Mouse (Mus musculus): ENCODE measurements at regions not wholly inside any gene's neighbourhood (a gene's known extent, or its start where the extent isn't known, plus 50 kb on each side); places are given as distances from the start of the nearest gene placed in this dataset.
A peak's percentile ranks its signal among the peaks of the same experiment; 100 is the strongest.

DNA sequence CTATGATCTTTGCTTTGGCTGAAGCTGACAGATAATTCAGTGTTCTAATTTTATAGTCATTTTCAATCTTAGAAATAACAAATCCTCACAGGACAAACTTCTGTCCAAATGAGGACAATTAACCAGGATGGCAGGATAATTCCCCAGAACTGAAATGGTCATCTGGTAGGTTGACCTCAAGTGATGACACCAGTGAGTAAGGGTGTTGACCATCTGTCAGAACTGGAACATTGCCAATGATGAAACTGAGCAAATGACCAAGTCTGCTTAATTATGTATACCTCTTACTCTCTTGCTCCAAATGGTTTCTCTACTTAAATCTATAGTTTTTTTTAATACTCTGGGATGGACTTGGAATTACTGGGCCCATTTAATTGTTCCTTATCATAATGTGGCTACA is 1336.9 kb upstream of the Tenm3 start:
- H3K27me3 ChIP-seq (ENCODE audit: control insufficient read depth, insufficient read depth, low read length) = no peaks in the 10 kb centered on the region
- no peak for ATAC-seq (ENCODE audit: insufficient read depth, low FRiP score, low TSS enrichment)
- no peak overlapping the region for H3K4me2 ChIP-seq (ENCODE audit: low read depth)
- H3K4me1 ChIP-seq (ENCODE audit: control insufficient read depth, insufficient read depth, low read length) = no peaks in the 10 kb centered on the region
- H3K27ac ChIP-seq (ENCODE audit: low read depth, low read length) = no peak overlapping the region
- DNase-seq (ENCODE audit: low spot score) = no peak
- no peak overlapping the region for H3K9ac ChIP-seq (ENCODE audit: low read length)
- H3K36me3 ChIP-seq (ENCODE audit: control insufficient read depth, insufficient read depth, low read length) = no peaks in the 10 kb centered on the region
- no peaks in the 10 kb centered on the region for H3K9me3 ChIP-seq (ENCODE audit: control insufficient read depth, low read length)
- H3K4me3 ChIP-seq (ENCODE audit: low read depth, low read length) = no peak overlapping the region

DNA sequence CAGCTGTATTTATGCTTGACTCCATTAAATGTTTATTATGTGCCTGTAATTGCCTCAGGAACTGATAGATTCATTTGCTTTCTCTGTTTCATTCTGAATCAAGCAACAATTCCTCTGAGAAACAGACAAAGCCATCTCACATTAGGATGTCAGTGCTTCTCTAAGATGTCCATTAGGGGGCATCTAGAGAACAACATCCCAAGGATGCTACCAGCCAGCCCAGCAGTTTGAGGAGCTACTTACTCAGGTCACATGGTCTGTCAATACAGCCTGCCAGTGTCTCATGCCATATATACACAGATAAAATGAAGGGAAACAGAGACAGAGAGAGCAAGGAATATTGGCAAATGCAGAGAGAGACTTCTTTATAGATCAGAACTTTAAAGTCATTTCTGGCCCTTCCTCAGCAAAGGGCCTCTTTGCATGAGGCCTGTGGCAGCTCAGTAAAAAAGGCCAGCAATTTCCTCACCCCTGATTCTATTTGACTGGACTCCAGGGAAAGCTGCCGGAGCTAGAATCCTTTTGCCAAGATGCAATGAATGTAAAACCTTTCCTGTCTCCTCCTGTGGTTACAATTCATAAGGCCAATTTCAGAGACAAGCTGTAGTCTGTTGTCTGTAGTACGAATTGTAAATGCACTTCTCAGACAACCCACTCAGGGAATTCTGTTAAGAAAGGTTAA is 1321.2 kb upstream of the Tenm3 start:
- no peak overlapping the region for H3K4me2 ChIP-seq (ENCODE audit: low read depth)
- WGBS = 67% methylated on average over 2 of the region's 2 CpGs
- H3K27ac ChIP-seq (ENCODE audit: low read depth, low read length) = no peak overlapping the region
- H3K4me3 ChIP-seq (ENCODE audit: low read depth, low read length) = no peak overlapping the region
- no peaks in the 10 kb centered on the region for H3K4me1 ChIP-seq (ENCODE audit: control insufficient read depth, insufficient read depth, low read length)
- ATAC-seq (ENCODE audit: insufficient read depth, low FRiP score, low TSS enrichment) (peak; percentile 71), DNase-seq (ENCODE audit: low spot score) (peak; percentile 20)
- H3K9me3 ChIP-seq (ENCODE audit: control insufficient read depth, low read length) = no peaks in the 10 kb centered on the region
- no peaks in the 10 kb centered on the region for H3K36me3 ChIP-seq (ENCODE audit: control insufficient read depth, insufficient read depth, low read length)
- H3K9ac ChIP-seq (ENCODE audit: low read length) = no peak overlapping the region
- H3K27me3 ChIP-seq (ENCODE audit: control insufficient read depth, insufficient read depth, low read length) = no peaks in the 10 kb centered on the region

DNA sequence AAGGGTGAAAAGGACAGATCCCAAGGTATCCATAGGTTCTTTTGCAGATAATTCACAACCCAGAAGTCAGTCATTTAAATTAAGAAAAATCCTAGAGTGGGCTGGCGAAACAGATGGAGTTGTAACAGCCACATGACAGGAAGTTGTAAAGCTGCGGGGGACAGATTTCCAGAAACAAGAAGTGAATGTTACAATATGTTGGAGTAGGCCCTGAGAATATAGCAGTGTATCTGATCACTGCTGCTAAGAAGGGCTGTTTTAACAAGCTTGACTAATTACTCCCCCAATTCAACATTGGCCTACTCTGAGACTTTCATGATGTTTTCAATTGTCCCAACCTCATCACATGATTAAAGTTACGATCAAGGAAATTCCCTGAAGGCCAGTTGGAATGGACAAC is 1317.3 kb upstream of the Tenm3 start:
- no peaks in the 10 kb centered on the region for H3K9me3 ChIP-seq (ENCODE audit: control insufficient read depth, low read length)
- no peak for ATAC-seq (ENCODE audit: insufficient read depth, low FRiP score, low TSS enrichment)
- no peak overlapping the region for H3K4me3 ChIP-seq (ENCODE audit: low read depth, low read length)
- no peaks in the 10 kb centered on the region for H3K27me3 ChIP-seq (ENCODE audit: control insufficient read depth, insufficient read depth, low read length)
- WGBS = 74% methylated on average over 3 of the region's 3 CpGs
- no peak overlapping the region for H3K27ac ChIP-seq (ENCODE audit: low read depth, low read length)
- H3K36me3 ChIP-seq (ENCODE audit: control insufficient read depth, insufficient read depth, low read length) = no peaks in the 10 kb centered on the region
- H3K4me1 ChIP-seq (ENCODE audit: control insufficient read depth, insufficient read depth, low read length) = no peaks in the 10 kb centered on the region
- DNase-seq (ENCODE audit: low spot score) = no peak
- H3K4me2 ChIP-seq (ENCODE audit: low read depth) = no peak overlapping the region
- no peak overlapping the region for H3K9ac ChIP-seq (ENCODE audit: low read length)

DNA sequence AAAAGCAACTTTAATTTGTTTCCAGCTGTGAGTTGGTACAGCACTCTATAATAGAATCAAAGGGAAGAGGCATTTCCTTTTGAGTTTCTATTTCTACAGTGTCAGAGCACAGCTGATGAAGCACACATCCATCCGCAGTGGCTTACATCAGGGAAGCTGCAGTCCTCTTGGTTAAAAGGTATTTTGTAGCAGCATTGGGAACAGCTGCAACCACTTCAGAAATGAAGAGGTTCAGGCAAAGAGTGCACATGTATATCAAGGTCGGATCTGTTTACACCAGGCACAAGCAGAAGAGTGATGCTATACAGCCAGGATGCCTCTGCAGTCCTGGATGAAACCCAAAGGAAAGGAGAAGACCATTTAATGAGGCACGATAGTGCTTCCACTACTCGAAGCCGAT is 1316.6 kb upstream of the Tenm3 start:
- Histone ChIP-seq H3K4me1 (ENCODE audit: control insufficient read depth, insufficient read depth, low read length) (no peaks in the 10 kb centered on the region), H3K27me3 (ENCODE audit: control insufficient read depth, insufficient read depth, low read length) (no peaks in the 10 kb centered on the region), H3K9me3 (ENCODE audit: control insufficient read depth, low read length) (no peaks in the 10 kb centered on the region), H3K27ac (ENCODE audit: low read depth, low read length) (no peak overlapping the region), H3K4me3 (ENCODE audit: low read depth, low read length) (no peak overlapping the region), H3K36me3 (ENCODE audit: control insufficient read depth, insufficient read depth, low read length) (no peaks in the 10 kb centered on the region), H3K9ac (ENCODE audit: low read length) (no peak overlapping the region), H3K4me2 (ENCODE audit: low read depth) (no peak overlapping the region)
- 77% methylated on average over 5 of the region's 5 CpGs for WGBS
- DNase-seq (ENCODE audit: low spot score) (peak; percentile 17), ATAC-seq (ENCODE audit: insufficient read depth, low FRiP score, low TSS enrichment) (no peak)

DNA sequence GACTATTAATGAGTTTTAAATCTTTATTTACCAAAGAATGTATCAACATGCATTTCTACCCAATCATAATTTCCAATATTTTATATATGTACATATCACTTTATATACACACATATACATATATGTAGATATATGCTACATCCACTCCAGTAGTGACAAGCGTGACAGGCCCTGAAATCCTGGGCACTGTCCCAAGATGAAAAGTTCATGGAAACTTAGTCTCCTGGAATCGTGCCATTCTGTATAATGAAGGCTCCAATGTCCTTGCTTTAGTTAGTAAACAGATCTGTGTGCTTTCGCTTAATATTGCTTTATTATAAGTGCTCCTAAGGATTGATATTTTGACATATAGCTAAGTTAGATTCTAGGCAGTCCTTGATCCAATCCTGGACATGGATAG is 1296.1 kb upstream of the Tenm3 start:
- DNase-seq (ENCODE audit: low spot score) = no peak
- H3K9ac ChIP-seq (ENCODE audit: low read length) = no peak overlapping the region
- H3K4me2 ChIP-seq (ENCODE audit: low read depth) = no peak overlapping the region
- no peak overlapping the region for H3K4me3 ChIP-seq (ENCODE audit: low read depth, low read length)
- H3K9me3 ChIP-seq (ENCODE audit: control insufficient read depth, low read length) = no peaks in the 10 kb centered on the region
- no peaks in the 10 kb centered on the region for H3K4me1 ChIP-seq (ENCODE audit: control insufficient read depth, insufficient read depth, low read length)
- no peak for ATAC-seq (ENCODE audit: insufficient read depth, low FRiP score, low TSS enrichment)
- H3K27ac ChIP-seq (ENCODE audit: low read depth, low read length) = no peak overlapping the region
- no peaks in the 10 kb centered on the region for H3K27me3 ChIP-seq (ENCODE audit: control insufficient read depth, insufficient read depth, low read length)
- no peaks in the 10 kb centered on the region for H3K36me3 ChIP-seq (ENCODE audit: control insufficient read depth, insufficient read depth, low read length)
- 95% methylated on average over 3 of the region's 3 CpGs for WGBS

DNA sequence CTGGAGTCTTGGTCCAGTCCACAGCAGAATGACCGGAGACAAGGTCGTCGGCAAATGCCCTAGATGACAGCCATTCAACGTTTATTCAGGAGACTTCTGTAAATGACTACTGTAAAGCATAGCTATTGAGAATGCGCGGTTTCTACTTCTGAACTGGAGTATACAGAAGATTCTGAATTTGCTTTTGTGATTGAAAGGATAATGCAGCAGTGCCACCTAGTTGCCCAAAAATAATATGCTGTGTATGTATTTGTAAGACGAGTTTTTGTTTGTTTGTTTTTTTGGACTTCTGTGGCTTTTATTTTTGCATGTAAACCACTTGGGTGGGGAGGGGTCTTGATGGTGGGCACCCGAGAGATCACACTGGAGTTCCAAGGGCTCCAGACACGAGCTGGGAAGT is 1276.3 kb upstream of the Tenm3 start:
- Histone ChIP-seq H3K36me3 (ENCODE audit: control insufficient read depth, insufficient read depth, low read length) (no peaks in the 10 kb centered on the region), H3K9ac (ENCODE audit: low read length) (no peak overlapping the region), H3K9me3 (ENCODE audit: control insufficient read depth, low read length) (no peaks in the 10 kb centered on the region), H3K4me3 (ENCODE audit: low read depth, low read length) (no peak overlapping the region), H3K4me2 (ENCODE audit: low read depth) (no peak overlapping the region), H3K27me3 (ENCODE audit: control insufficient read depth, insufficient read depth, low read length) (no peaks in the 10 kb centered on the region), H3K4me1 (ENCODE audit: control insufficient read depth, insufficient read depth, low read length) (no peaks in the 10 kb centered on the region), H3K27ac (ENCODE audit: low read depth, low read length) (no peak overlapping the region)
- no peak for ATAC-seq (ENCODE audit: insufficient read depth, low FRiP score, low TSS enrichment)
- DNase-seq (ENCODE audit: low spot score) = no peak
- WGBS = 83% methylated on average over 9 of the region's 9 CpGs

DNA sequence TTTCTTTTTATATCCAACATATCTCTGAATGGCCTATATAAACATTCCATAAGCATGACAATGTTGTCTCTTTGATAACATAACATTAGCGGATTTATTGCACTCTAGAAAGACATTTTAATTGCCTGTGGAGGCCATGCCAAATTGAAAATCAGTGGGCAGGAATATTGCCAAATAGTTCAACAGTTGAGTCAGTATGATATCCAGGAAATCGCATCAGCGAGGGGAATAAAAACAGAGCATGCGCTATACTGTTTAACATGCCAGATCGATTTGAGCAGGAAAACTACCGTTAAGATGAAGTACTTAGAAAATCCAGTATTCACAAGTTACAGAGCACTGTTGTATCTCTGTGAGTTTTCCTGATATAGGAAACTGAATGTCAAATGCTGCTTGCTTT is 1238.6 kb upstream of the Tenm3 start:
- Histone ChIP-seq H3K4me1 (ENCODE audit: control insufficient read depth, insufficient read depth, low read length) (no peaks in the 10 kb centered on the region), H3K36me3 (ENCODE audit: control insufficient read depth, insufficient read depth, low read length) (no peaks in the 10 kb centered on the region), H3K4me2 (ENCODE audit: low read depth) (no peak overlapping the region), H3K27ac (ENCODE audit: low read depth, low read length) (no peak overlapping the region), H3K27me3 (ENCODE audit: control insufficient read depth, insufficient read depth, low read length) (no peaks in the 10 kb centered on the region), H3K4me3 (ENCODE audit: low read depth, low read length) (no peak overlapping the region), H3K9me3 (ENCODE audit: control insufficient read depth, low read length) (no peaks in the 10 kb centered on the region), H3K9ac (ENCODE audit: low read length) (no peak overlapping the region)
- 83% methylated on average over 6 of the region's 6 CpGs for WGBS
- ATAC-seq (ENCODE audit: insufficient read depth, low FRiP score, low TSS enrichment) = no peak
- no peak for DNase-seq (ENCODE audit: low spot score)

DNA sequence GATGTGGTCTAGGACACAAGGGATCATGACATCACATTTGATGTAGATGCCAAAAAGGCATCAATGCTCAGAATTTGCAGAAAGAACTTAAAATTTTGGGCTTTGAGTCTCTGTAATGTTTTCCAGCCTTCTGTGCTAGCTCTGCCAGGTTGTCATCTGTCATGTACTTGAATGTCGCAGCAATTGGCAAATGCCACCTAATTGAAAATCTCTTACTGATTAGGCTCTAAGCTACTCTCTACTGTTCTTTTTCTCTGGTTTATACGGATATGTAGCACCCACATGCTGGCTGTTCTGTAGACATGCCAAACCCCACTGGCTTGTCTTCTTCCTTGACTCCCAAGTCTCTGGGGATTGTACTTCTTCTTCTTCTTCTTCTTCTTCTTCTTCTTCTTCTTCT is 1193.3 kb upstream of the Tenm3 start:
- Histone ChIP-seq H3K36me3 (ENCODE audit: control insufficient read depth, insufficient read depth, low read length) (no peaks in the 10 kb centered on the region), H3K27me3 (ENCODE audit: control insufficient read depth, insufficient read depth, low read length) (no peaks in the 10 kb centered on the region), H3K27ac (ENCODE audit: low read depth, low read length) (no peak overlapping the region), H3K4me2 (ENCODE audit: low read depth) (no peak overlapping the region), H3K9me3 (ENCODE audit: control insufficient read depth, low read length) (no peaks in the 10 kb centered on the region), H3K9ac (ENCODE audit: low read length) (no peak overlapping the region), H3K4me1 (ENCODE audit: control insufficient read depth, insufficient read depth, low read length) (no peaks in the 10 kb centered on the region), H3K4me3 (ENCODE audit: low read depth, low read length) (no peak overlapping the region)
- no peak for DNase-seq (ENCODE audit: low spot score)
- WGBS = 76% methylated on average over 2 of the region's 2 CpGs
- no peak for ATAC-seq (ENCODE audit: insufficient read depth, low FRiP score, low TSS enrichment)

DNA sequence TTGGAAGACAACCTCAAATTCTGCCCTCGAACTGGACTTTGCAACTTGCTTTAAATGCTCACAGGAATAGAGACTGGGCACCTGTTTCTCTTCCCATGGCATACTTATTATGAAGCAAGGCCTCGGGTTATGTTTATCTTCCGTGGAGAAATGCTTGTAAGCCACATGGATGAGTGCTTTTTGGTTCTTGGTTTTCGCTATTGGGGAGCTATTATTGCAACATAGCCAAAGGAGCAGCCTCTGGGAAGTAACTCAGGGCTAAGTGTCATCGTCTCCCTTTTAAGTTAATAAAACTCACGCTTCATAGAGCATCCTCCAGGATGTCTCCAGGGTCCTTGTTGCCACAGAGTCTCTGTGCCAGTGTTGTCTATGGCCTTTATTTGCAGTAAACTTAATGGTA is 1183.8 kb upstream of the Tenm3 start:
- no peak overlapping the region for H3K4me2 ChIP-seq (ENCODE audit: low read depth)
- 78% methylated on average over 6 of the region's 6 CpGs for WGBS
- no peak overlapping the region for H3K27ac ChIP-seq (ENCODE audit: low read depth, low read length)
- ATAC-seq (ENCODE audit: insufficient read depth, low FRiP score, low TSS enrichment) (no peak), DNase-seq (ENCODE audit: low spot score) (no peak)
- no peaks in the 10 kb centered on the region for H3K27me3 ChIP-seq (ENCODE audit: control insufficient read depth, insufficient read depth, low read length)
- no peaks in the 10 kb centered on the region for H3K4me1 ChIP-seq (ENCODE audit: control insufficient read depth, insufficient read depth, low read length)
- no peaks in the 10 kb centered on the region for H3K9me3 ChIP-seq (ENCODE audit: control insufficient read depth, low read length)
- no peak overlapping the region for H3K9ac ChIP-seq (ENCODE audit: low read length)
- no peak overlapping the region for H3K4me3 ChIP-seq (ENCODE audit: low read depth, low read length)
- H3K36me3 ChIP-seq (ENCODE audit: control insufficient read depth, insufficient read depth, low read length) = no peaks in the 10 kb centered on the region

Measured in neural tube, embryonic 11.5 days (tissue).